Mouse (Mus musculus) c-Kit-positive CD71-positive TER-119-negative erythroid progenitor cells, embryonic 14.5 days (primary cell): Measurements from ENCODE around the gene Pde1c.

Source experiments
- DNase-seq: peaks from one replicate; pipeline ENCODE4 v3.0.0-alpha.2; 2013; ENCODE audit warnings: low read depth

The Pde1c gene

DNA sequence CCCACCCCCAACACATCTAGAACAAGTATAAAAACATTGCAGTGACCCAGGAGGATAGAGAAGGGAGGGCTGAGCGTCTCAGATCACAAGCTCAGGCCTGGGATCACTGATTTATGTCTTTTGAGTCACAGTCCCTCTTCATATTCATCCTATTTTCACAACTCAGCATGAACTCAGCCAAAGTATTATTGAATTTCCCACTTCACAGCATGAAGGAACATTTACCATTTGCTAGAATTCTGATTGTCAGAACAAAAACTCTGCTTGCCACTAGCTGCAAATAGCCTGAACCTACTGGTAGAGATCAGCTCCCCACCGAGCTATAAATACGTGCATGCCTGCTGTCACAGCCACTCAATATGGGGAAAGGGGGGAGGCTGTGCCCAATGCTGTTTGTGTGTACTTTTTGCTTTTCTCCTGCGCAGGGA, 492.5 kb downstream of the Pde1c start:
- DNase-seq = no peak

DNA sequence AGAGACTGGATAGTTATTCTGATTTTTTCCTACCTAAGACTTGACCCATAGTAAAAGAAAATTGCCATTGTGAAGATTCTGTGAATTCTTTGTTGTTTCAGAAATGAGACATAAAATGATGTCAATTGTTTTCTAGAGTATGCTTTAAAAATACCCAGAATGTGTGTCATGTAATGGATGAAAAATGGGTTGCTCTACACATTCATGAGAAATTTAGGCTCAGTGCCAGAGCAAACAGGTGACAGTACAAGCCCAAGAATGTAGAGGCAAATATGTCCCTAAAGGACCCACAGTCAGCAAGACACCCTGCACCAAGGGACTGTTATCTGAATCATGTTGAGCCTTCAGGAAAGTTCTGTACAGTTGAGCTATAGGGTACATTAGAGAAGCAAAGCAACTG, 500.4 kb downstream of the Pde1c start:
- no peak for DNase-seq

DNA sequence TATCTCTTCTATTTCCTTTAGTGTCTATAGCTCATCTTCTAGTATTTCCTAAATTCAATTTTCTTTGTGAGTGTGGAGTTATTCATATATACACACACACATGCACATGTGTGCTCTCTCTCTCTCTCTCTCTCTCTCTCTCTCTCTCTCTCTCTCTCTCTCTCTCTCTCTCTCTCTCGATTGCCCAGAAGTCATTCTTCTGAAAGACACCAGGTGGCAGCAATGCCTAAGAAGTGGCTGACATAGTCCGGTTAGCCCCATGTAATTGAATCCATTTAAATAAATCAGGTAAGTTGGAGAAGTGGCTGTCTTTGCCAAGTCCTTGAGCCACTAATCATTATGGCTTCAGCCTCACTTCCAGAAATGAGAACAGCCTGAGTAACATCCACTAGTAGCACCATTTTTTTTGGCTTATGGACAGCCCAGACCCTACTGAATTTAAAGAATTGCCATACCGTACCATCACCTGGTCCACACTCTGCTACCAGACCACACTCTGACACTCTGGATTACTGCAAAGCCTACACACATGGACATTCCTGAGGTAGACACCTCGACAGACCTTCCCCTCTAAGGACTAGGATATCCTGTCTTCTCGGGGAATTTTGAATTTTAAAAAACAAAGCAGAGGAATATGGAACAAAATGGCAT, 502.1 kb downstream of the Pde1c start:
- DNase-seq = peak; percentile 9

DNA sequence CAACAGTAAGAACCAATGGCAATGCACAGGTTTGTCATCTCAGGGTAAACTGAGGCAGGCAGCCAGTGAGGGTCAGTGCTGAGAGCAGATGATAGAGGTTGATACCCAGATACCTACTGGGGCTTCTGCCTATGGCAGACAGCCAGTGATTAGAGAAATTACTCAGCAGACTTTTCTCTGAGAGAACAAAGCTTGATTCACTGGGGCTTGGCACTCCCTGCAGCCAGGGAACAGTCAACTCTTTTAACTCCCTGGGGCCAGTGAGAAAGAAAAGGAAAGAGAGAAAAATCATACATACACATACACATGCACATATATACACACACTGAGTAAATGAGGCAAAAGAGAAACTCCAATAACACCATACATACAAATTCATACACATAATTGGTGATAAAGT, 505.2 kb downstream of the Pde1c start:
- no peak for DNase-seq

GRCm38 (mm10) chr6:56049104-56049503, 519.8 kb downstream of the Pde1c start:
- DNase-seq = peak; percentile 8

DNA sequence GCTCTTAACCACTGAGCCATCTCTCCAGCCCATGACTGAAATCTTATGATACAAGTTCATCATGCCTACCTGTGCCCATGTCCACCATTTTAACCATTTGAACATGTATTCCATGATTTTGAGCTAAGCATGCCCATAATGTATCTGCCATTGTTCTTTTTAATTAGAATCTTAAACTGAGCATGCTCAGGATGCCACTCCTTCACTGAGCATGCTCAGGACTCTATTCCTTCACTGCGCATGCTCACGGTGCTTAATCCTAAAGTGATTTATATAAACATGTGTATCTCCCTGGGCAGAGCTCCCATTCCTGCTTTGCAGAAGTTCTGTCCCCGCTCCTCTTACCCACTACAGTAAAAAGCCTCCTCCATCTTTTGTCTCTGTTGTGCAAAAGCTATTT, 520.3 kb downstream of the Pde1c start:
- no peak for DNase-seq

DNA sequence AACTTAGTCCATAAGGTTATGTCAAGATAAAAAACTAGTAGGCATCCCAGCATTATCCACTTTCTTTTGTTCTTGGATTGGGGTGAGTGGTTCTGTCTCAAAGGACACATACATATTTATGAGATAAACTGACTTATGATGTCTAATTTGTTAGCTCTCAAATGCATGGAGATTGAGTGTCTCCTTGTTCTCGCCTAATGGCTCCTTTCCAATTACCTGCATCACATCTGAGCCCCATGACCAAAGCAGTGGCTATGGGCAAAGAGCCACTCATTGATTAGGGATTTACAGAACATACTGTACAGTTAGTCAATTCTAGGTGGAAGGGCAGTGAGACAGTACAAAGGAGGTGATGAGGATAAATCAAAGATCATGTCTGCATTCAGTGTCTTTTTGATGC, 524.2 kb downstream of the Pde1c start:
- no peak for DNase-seq

DNA sequence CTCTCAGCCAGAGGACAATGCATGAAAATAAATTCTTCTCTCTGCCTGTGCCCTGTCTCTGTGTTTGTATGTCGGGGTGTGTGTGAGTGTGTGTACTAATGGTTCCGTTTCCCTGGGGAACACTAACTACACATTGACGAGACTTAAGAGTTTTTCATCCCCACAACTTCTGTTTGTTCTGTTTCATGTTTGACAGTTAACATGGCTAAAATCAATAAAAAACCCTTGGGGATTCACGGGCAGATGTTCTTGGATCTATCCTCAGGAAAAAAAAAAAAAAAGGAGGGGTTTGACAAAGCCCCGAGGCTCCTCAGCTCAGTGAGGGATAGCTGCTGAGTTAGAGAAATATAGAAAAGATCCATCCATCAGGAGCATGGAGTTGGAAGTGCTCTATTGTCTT, 524.6 kb downstream of the Pde1c start:
- no peak for DNase-seq

- no peak for DNase-seq
Measured at GRCm38 (mm10) chr6:56039476-56040055, 529.3 kb downstream of the Pde1c start.

DNA sequence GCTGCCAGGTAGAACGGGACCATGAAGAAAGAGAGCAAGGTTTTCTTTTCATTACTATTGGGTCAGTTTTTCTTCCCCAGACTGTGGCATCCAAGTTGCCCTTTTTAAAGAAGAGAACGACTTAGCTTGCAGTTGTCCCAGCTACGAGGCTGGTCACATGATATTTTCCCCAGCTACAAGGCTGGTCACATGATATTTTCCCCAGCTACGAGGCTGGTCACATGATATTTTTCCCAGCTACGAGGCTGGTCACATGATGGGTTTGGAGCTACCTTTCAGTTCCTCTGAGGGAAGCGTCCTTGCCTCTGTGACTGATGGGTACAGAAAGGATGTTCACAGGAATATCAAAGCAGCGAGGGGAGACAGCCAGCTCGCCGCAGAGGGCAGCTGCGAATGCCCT, 533.8 kb downstream of the Pde1c start:
- DNase-seq = no peak

GRCm38 (mm10) chr6:56032231-56032630, 536.7 kb downstream of the Pde1c start:
- DNase-seq = no peak

- no peak for DNase-seq
Measured at GRCm38 (mm10) chr6:56029986-56030385, 538.9 kb downstream of the Pde1c start.

- DNase-seq = no peak
Measured at GRCm38 (mm10) chr6:56027966-56028365, 540.9 kb downstream of the Pde1c start.

- DNase-seq = no peak
Measured at GRCm38 (mm10) chr6:56027318-56027717, 541.6 kb downstream of the Pde1c start.

DNA sequence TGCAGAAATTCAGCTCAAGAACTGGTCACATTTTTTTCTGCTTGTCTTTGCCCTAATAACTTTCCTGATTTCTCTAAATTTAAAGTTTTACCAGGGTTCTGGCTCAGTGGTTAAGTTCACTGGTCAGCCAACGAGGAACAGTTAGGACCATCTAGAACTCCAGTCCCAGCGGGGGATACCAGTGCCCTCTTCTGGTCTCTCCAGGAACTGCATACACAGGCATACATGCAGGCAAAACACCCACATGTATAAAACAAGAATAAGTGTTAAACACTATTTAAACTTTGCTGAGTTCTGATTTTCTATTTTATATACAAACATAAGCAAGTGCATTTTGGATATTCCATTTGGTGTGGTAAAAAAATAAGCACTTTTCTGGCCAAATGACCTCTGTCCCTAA, 543.4 kb downstream of the Pde1c start:
- no peak for DNase-seq
